Mouse (Mus musculus) lung, postnatal 0 days (tissue): Measurements from ENCODE around the gene Tas2r126.

Experiments used
- CTCF ChIP-seq: IDR thresholded peaks from 2 replicates; pipeline ENCODE4 v1.5.1; 2016; ENCODE audit warnings: antibody characterized with exemption, mild to moderate bottlenecking
- EP300 ChIP-seq: IDR thresholded peaks from 2 replicates; pipeline ENCODE4 v1.6.1; 2016; ENCODE audit warnings: antibody characterized with exemption, mild to moderate bottlenecking, control low read depth

- TF ChIP-seq CTCF (no peak), EP300 (no peak)
These were observed 8.0 kb upstream of the Tas2r126 start for GRCm38 (mm10) chr6:42426337-42426736.
